Mouse (Mus musculus) lung, postnatal 0 days (tissue): ENCODE data around the gene Prr11. TPM values are rescaled to one million over a fixed set of nuclear protein-coding genes. Genes with fewer than 3 reads are reported as not detected.

Experiments used
- ATAC-seq: fragments of 200-750 bp; cut with Nextera tagmentation; 2 replicates; pipeline ENCODE4 v1.8.0; 2017; ENCODE audit warnings: moderate library complexity
- DNase-seq: peaks from one replicate; pipeline ENCODE4 v3.0.0-alpha.2; 2016; ENCODE audit warnings: low spot score
- H3K27ac ChIP-seq: fragments of 300-500 bp; sonication (generic); 2 replicates; pipeline ENCODE4 v1.5.1; 2014; ENCODE audit warnings: antibody characterized with exemption, mild to moderate bottlenecking, low read length, mixed read lengths
- H3K27me3 ChIP-seq: fragments of 300-500 bp; sonication (generic); replicated peaks from 2 replicates; pipeline ENCODE4 v1.6.1; 2014; ENCODE audit warnings: low read length, mixed read lengths; ENCODE audit not compliant: insufficient read depth
- H3K36me3 ChIP-seq: fragments of 300-500 bp; sonication (generic); 2 replicates; pipeline ENCODE4 v1.6.1; 2014; ENCODE audit warnings: low read length, mixed read lengths; ENCODE audit not compliant: insufficient read depth
- H3K4me1 ChIP-seq: fragments of 300-500 bp; sonication (generic); 2 replicates; pipeline ENCODE4 v1.6.1; 2014; ENCODE audit warnings: antibody characterized with exemption, low read depth, low read length, mixed read lengths; ENCODE audit not compliant: insufficient read depth
- H3K4me2 ChIP-seq: fragments of 300-500 bp; sonication (generic); replicated peaks from 2 replicates; pipeline ENCODE4 v1.6.1; 2014; ENCODE audit warnings: low read depth, mild to moderate bottlenecking, low read length, moderate library complexity, mixed read lengths
- H3K4me3 ChIP-seq: fragments of 300-500 bp; sonication (generic); 2 replicates; pipeline ENCODE4 v1.5.1; 2014; ENCODE audit warnings: low read depth, low read length
- H3K9ac ChIP-seq: fragments of 300-500 bp; sonication (generic); replicated peaks from 2 replicates; pipeline ENCODE4 v1.6.1; 2014; ENCODE audit warnings: low read depth, mild to moderate bottlenecking
- H3K9me3 ChIP-seq: fragments of 300-500 bp; sonication (generic); 2 replicates; pipeline ENCODE4 v1.6.1; 2016; ENCODE audit warnings: low read length, mixed read lengths
- CTCF ChIP-seq: IDR thresholded peaks from 2 replicates; pipeline ENCODE4 v1.5.1; 2016; ENCODE audit warnings: antibody characterized with exemption, mild to moderate bottlenecking
- EP300 ChIP-seq: IDR thresholded peaks from 2 replicates; pipeline ENCODE4 v1.6.1; 2016; ENCODE audit warnings: antibody characterized with exemption, mild to moderate bottlenecking, control low read depth
- WGBS: fragments of 180-500 bp; shearing (Covaris S2); extraction: QIAGEN DNeasy Blood & Tissue Kit; methylation state at CpG from one replicate; pipeline ENCODE4 v1.1.7; 2014; 5-methylcytosine and 5-hydroxymethylcytosine counted together
- polyA plus RNA-seq: library from polyadenylated mRNA; unstranded; fragments of >200 nt; fragmentation: Nextera tagmentation; extraction: Ambion mirVana; gene quantifications from 2 replicates; pipeline ENCODE4 v1.2.1, GENCODE M21; 2015

The Prr11 gene
- polyA plus RNA-seq, 1 experiment from 2014 or later = 0.36 TPM

DNA sequence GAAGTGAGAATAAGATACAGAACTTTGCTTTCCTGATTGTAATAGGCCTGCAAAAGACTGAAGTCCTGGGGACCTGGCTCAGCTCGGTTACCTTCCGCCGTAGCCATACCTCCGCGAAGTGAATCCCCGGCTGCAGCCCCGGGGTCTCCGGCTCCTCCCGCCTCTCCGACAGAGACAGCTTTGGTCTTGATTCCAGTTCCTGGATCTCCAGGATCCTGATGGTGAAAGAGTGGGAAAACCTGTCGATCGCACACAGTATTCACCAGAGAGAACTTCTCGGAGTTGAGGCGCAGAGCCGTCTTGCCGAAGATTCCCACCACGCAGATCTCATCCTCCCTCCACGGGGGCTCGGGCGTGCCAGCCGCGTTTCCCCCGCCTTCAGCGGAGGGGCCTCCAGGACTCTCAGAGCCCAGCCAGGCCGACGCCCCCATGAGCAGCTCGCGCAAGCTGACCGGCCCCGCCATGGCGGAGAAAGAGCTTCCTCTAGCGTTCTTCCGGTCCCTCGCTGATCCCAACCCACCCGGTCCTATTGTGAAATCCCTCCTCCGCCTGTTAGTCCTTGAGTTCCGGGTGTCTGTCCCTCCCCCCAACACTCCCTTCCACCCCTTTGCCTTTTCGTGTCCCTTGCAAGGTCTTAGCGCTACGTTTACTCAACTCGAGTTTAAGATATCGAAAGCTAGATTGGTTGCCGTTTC, 22.1 kb downstream of the Prr11 start, which contains the start of gene Smg8:
Gene Smg8 (minus strand): TSS at position 485 of the 695 bp plus-strand sequence.
- H3K27ac ChIP-seq = peak within 1 kb of the TSS; percentile 71
- H3K9me3 ChIP-seq = no peaks in the 10 kb centered on the region
- no peaks in the 10 kb centered on the region for H3K27me3 ChIP-seq
- H3K4me1 ChIP-seq = peaks cover 14% of the 10 kb centered on the region
- H3K4me3 ChIP-seq = peak within 1 kb of the TSS; percentile 95
- TF ChIP-seq EP300 = peak; percentile 25; the same call in 1 of the 2 replicates
- no peak for TF ChIP-seq CTCF
- DNase-seq (peak; percentile 98), ATAC-seq (peak; percentile 98)
- WGBS = under 1% methylated on average over 39 of the region's 43 CpGs
- 0 out of 2 replicates have a peak, but pooled peaks cover 6% of the 10 kb centered on the region for H3K36me3 ChIP-seq
- peak within 1 kb of the TSS; percentile 87 for H3K9ac ChIP-seq
- H3K4me2 ChIP-seq = peak within 1 kb of the TSS; percentile 83

DNA sequence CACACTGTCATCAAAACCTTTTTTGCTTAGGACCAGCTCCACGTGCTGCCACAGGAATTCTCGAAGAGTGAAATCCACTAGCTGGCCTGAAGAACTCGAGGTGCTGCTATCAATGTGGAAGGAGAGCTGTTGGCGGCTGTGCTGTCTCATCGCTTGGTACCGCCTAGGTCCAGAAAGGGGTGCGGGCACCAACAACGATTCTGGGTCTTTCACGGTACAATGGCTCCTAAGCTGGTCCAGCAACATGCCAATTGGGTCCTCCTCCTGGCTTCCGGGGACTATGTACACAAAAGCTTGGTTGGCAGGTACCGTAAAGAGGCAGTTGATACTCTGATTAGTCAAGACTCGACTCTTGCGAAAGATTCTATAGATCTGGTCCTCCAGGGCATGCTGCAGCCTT, 23.0 kb downstream of the Prr11 start:
- H3K9ac ChIP-seq = peak overlapping the region; percentile 87; the same call in 1 of the 2 replicates
- no peaks in the 10 kb centered on the region for H3K9me3 ChIP-seq
- DNase-seq (no peak), ATAC-seq (no peak)
- peak overlapping the region; percentile 83 for H3K4me2 ChIP-seq
- WGBS = 76% methylated on average over 13 of the region's 13 CpGs
- peak overlapping the region; percentile 95; the same call in 1 of the 2 replicates for H3K4me3 ChIP-seq
- H3K4me1 ChIP-seq = peaks cover 14% of the 10 kb centered on the region
- H3K36me3 ChIP-seq = peaks cover 16% of the 10 kb centered on the region; the same call in 1 of the 2 replicates
- TF ChIP-seq EP300 (no peak), CTCF (no peak)
- no peak overlapping the region for H3K27ac ChIP-seq
- H3K27me3 ChIP-seq = no peaks in the 10 kb centered on the region

DNA sequence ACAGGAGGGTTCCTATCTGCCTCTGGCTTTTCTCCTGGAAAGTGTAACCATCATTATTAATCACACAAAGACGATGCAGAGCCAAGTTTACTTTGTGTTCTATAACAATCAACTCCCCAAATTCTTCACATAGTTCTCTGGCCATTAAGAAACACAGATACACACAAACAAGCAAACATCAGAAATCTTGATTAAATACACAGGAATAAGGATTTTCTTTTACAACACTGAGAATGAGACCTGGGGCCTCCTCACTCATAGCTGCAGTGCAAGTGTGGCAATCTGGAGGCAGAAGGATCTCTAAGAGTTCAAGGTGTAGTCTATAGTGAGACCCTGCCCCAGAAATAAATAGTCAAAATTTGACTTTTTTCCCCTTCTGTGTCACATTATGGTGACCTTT, 24.8 kb downstream of the Prr11 start:
- Histone ChIP-seq H3K4me2 (no peak overlapping the region), H3K4me3 (no peak overlapping the region), H3K9me3 (no peaks in the 10 kb centered on the region), H3K36me3 (peaks cover 21% of the 10 kb centered on the region; the same call in 1 of the 2 replicates), H3K27me3 (no peaks in the 10 kb centered on the region), H3K4me1 (peaks cover 14% of the 10 kb centered on the region), H3K9ac (no peak overlapping the region), H3K27ac (no peak overlapping the region)
- no peak for ATAC-seq
- WGBS = 40% methylated on average over 1 of the region's 1 CpGs
- TF ChIP-seq EP300 (no peak), CTCF (no peak)
- DNase-seq = no peak

DNA sequence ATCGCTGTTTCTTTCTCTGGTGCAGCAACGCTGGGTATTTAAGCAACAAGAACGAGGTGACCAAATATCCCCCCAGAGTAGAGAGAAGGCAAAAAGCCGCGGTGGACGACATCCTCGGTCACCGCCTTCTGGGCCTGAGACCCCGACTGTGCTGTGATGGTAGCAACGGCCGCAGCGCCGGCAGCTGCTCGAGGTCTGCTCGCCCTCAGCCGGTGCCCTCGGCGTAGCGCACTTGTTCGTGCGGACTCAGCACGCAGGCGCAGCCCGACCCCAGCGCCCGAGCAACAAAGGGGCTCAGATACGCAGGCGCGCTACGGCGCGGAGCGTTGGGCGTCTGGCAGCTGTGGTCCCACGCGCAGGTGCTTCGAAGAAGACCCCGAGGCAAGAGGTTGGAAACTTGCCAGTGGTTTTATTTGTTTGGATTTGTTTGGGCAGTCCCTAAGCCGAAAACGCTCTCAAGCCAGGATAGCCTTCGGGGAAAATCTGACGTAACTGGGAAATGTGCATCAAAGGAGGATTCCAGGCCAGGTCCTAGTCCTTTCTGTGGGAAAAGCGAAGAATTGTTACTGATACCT, 34.6 kb downstream of the Prr11 start, which contains the start of gene Gdpd1:
Gene Gdpd1 (minus strand): TSS at position 197 of the 575 bp plus-strand sequence.
- Histone ChIP-seq H3K36me3 (no peaks in the 10 kb centered on the region), H3K27ac (peak within 1 kb of the TSS; percentile 76), H3K4me2 (peak within 1 kb of the TSS; percentile 92), H3K4me1 (peaks cover 2% of the 10 kb centered on the region; the same call in 1 of the 2 replicates), H3K27me3 (no peaks in the 10 kb centered on the region), H3K4me3 (peak within 1 kb of the TSS; percentile 68), H3K9ac (peak within 1 kb of the TSS; percentile 62), H3K9me3 (no peaks in the 10 kb centered on the region)
- WGBS = 1% methylated on average over 43 of the region's 43 CpGs
- DNase-seq (peak; percentile 90), ATAC-seq (peak; percentile 95)
- no peak for TF ChIP-seq EP300
- peak; percentile 68 for TF ChIP-seq CTCF

DNA sequence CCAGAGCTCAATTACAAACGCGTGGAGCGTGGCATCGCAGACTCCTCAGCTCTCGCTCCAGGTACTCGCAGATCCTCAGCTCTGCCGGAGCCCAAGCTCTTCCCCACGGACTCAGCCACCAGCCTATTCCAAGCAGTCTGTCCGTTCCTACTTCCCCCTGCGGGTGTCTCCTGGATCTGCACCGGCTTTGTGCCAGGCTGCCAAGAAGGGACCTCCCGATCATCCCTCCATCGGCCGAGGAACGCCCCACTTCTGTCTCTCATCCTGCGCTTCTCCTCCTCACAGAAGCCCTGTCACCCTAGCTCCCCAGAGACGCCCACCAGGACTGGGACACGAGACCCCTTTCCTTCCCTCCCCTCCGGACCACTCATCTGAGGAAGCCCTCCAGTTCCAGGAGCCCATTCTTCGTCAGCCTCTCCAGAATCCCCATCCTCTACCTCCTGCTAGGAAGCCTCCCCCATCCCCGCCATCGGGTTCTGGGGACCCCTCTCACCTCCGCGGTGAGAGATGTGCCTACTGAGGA, 35.1 kb downstream of the Prr11 start:
- ATAC-seq (peak; percentile 81), DNase-seq (peak; percentile 86)
- Histone ChIP-seq H3K4me1 (peaks cover 2% of the 10 kb centered on the region; the same call in 1 of the 2 replicates), H3K4me2 (peak overlapping the region; percentile 92), H3K9me3 (no peaks in the 10 kb centered on the region), H3K27me3 (no peaks in the 10 kb centered on the region), H3K36me3 (no peaks in the 10 kb centered on the region), H3K4me3 (peak overlapping the region; percentile 68), H3K27ac (peak overlapping the region; percentile 76), H3K9ac (peak overlapping the region; percentile 62)
- TF ChIP-seq EP300 (no peak), CTCF (peak; percentile 77)
- under 1% methylated on average over 24 of the region's 24 CpGs for WGBS

DNA sequence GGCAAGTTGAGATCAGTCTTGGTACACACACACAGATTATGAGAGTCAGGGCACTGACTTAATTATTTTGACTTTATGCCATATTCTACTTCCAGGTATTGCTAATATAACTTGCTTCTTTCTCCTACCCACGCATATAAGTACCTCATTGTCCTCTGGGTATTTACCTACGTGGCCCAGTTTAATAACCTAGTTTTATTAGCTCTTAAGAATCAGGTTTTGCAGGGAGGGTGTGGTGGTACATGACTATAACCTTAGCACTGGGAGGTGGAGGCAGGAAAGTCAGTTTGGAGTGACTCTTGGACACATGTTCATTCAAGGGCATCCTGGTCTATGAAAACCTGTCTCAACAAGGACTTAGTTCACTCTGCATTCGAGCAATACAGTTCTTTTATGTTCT, 46.4 kb downstream of the Prr11 start:
- Histone ChIP-seq H3K9ac (no peak overlapping the region), H3K36me3 (no peaks in the 10 kb centered on the region), H3K4me3 (no peak overlapping the region), H3K27me3 (no peaks in the 10 kb centered on the region), H3K27ac (no peak overlapping the region), H3K4me2 (no peak overlapping the region), H3K4me1 (no peaks in the 10 kb centered on the region), H3K9me3 (no peaks in the 10 kb centered on the region)
- no peak for ATAC-seq
- DNase-seq = peak; percentile 25
- 49% methylated on average over 3 of the region's 3 CpGs for WGBS
- TF ChIP-seq EP300 (no peak), CTCF (no peak)
